Mouse (Mus musculus) gastrocnemius, postnatal 25 days (tissue): Measurements from ENCODE around the gene Gfpt2. TPM values are rescaled to one million over a fixed set of nuclear protein-coding genes. Genes with fewer than 3 reads are reported as not detected.
"Not testable (repeated sequence)": the region's sequence is repeated elsewhere in the genome, so short reads cannot be mapped to it uniquely, and the experiment has no call there.

Source experiments
- DNase-seq: peaks from one replicate; pipeline ENCODE4 v3.0.0; 2022
- long read RNA-seq, 2 experiments: library from polyadenylated mRNA; stranded (forward); transcript quantifications; one replicate each; pipeline ENCODE4 v2.0.0; 2021
- total RNA-seq, 2 experiments: library from RNA; stranded (reverse); gene quantifications; 1 replicate in 1 of 2; 2 replicates in 1 of 2; pipeline ENCODE4 v1.2.3; 2021

Gfpt2 gene
- 1 to 10 TPM; 5.5 to 6.5 TPM for total RNA-seq
- long read RNA-seq, experiment 1, partial matches to known transcripts, result 0 of 3 reads
- long read RNA-seq, experiment 1, other reads (novel, unspliced or antisense), result 1 of 3 reads
- long read RNA-seq, experiment 2, transcript Gfpt2-201 (19 exons, 2,947 nt), result major isoform, 10 of 14 reads
- long read RNA-seq, experiment 2, partial matches to known transcripts, result 0 of 14 reads
- long read RNA-seq, experiment 2, other reads (novel, unspliced or antisense), result 4 of 14 reads

- DNase-seq, result peak; percentile 85
Observed at GRCm38 (mm10) chr11:49793619-49794341, at the start of gene Gfpt2. Gene Gfpt2 (plus strand): TSS chr11:49794178.

DNA sequence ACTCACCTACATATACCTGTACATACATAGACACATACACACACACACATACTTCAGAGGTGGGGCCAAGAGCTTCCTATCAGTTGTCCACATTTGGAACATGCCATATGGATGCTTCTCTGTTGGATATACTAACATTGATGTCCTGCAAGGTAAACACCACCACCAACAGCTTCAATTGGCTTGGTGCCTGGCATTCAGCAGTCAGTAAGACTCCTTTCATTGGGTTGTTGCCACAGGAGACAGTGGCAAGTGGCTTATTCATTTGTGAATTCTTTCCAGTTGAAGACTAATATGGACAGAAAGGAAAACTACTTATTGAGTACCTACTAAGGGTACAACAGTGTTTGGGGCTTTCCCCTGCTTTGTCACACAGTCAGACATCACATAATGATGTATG lies 49.0 kb upstream of the Gfpt2 start:
- no peak for DNase-seq

DNA sequence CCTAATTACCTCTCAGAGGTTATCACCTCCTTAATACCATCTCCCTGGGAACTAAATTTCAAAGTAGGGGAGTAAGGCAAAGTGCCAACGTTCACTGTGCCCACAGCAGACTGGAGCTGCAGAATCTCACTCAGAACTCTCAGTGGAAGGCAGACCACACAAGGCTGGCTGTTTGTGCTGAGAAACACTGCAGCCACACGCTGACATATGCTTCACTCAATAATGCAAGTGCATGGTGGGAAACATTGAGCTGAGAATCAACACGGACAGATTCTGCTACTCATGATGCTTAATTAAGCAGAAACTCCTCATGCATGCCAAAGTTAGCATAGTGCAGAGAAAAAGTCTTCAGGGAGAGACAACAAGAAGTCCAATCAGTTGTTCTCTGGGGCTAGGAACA lies 48.1 kb upstream of the Gfpt2 start:
- no peak for DNase-seq

- DNase-seq, result no peak
Observed at GRCm38 (mm10) chr11:49746756-49747155, 47.2 kb upstream of the Gfpt2 start.

DNA sequence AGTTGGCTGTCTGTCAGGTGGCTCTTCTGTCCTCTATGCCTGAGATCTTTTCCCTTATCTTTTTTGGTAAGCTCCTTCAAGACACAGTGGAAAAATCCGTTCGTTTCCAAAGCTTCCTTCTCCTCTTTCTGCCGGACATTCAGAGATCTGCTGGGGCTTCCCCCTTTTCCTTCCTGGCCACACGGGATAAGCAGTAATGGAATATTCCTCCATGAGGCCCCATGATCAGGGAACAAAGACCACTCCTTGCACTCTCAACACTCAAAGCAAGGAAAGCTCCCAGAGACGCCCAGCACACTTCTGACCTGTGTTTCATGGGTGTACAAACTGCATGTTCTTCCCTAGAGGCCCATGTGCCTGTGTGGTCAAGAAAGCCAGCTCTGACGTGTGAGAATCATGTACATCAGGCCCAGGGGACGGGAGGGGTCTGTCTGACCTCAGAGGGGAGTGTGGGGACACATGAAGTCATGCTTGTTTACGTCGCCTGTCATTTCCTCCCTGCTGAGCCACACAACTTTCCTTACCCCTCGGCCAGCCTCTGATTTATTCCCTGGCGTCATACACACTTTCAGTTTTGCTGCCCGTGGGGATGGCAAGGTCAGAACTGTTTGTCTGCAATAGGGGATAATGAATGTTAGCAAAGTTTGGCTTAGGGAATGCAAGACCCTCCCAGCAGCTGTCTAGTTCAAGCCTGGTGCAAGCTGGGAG lies 38.9 kb upstream of the Gfpt2 start:
- DNase-seq, result peak; percentile 64

- no peak for DNase-seq
Observed at GRCm38 (mm10) chr11:49758096-49758495, 35.9 kb upstream of the Gfpt2 start.

DNA sequence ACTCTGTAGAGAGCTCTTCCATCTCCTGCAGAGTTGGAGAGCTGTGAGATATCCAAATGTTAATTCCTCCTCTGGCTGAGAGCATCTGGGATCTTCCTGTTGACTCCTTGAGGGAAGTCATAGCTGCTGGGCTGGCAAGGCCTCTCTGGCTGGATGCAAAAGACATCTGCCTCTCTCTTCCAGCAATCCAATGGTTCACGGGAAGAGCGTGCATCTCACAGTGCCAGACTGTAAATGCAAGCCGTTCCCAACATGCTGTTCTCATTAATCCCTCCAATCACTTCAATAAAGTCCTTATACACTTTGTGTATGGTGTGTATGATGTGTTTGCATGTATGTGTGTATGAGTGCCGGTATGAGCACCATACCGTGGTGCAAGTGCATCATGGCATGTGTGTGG lies 32.8 kb upstream of the Gfpt2 start:
- peak; percentile 31 for DNase-seq

DNA sequence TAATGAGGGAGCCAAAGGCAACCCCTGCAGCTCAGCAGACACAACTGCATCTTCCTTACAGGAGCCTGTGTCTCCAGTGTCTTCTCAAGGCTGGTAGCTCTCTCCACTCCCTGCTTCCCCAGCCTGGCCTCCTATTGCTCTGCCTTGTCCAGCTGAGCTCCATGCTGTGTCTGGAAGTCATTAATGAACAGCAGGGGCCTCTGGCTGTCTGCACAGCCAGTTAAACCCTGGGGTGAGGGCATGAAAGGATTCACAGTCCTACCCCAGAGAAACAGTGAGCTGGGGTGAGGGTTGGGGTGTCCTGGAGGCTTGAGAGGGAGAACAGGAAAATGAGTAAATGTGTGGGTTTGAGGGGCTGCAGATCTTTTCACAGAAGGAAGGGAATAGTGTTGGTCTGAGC lies 30.4 kb upstream of the Gfpt2 start:
- peak; percentile 31 for DNase-seq

GRCm38 (mm10) chr11:49764023-49764422 lies 30.0 kb upstream of the Gfpt2 start:
- DNase-seq, result no peak

DNA sequence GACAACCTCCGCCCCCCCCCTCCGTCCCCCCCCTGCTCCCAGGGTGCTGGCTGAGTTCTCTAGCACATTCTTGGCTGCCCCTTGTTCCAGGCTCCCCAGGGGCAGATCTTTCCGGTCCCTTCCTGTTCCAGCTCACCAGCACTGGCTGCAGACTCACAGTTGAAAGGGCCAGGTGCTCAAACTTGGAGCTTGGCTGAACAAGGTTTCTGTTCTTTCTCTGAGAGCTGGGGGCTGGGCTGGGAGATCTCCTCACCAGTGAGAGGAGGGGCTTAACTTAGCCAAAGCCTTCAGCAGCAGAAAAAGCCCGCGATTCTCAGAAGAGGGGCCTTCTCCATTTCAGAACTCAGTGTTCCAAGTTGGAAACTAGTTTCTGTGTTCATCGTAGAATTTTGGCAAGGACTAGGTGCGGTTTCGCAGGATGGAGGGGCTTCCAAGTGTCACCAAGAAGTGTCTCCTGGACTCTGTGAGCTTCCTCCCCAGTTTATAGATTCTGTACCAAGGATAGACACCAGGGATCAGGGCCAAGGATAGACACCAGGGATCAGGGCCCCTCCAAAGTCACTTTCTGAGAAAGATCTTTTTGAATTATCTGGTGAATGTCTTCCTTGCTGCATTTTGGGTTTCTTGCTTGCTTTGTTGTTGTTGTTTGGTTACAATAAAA lies 29.2 kb upstream of the Gfpt2 start:
- peak; percentile 81 for DNase-seq

- no peak for DNase-seq
Observed at GRCm38 (mm10) chr11:49765377-49766136, 28.4 kb upstream of the Gfpt2 start.

DNA sequence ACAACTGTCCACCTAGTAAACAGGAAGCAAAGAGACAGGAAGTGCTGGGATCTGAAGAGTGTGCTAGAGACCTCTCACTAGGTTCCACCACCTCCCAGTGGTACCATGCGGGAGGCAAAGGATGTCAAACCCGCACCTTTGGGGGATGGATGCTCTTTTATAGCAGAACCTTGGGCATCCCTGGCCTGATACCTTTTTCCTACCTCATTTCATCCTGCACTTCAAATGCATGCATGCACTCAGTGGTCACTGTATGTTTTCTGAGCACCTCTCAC lies 27.9 kb upstream of the Gfpt2 start:
- no peak for DNase-seq

DNA sequence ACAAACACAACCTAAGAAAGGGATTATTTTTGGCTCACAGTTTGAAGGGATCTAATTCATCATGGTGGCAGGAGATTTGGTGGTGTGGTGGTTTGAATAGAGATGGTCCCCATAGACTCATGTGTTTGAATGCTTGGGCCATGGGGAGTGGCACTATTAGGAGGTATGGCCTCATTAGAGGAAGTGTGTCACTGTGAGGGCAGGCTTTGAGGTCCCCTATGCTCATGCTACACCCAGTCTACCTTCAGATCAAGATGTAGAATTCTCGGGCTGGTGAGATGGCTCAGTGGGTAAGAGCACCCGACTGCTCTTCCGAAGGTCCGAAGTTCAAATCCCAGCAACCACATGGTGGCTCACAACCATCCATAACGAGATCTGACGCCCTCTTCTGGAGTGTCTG lies 26.5 kb upstream of the Gfpt2 start:
- DNase-seq, result not testable (repeated sequence)

- DNase-seq, result no peak
Observed at GRCm38 (mm10) chr11:49768781-49769180, 25.2 kb upstream of the Gfpt2 start.

GRCm38 (mm10) chr11:49770676-49771550 lies 23.1 kb upstream of the Gfpt2 start:
- DNase-seq, result no peak

GRCm38 (mm10) chr11:49772251-49772650 lies 21.7 kb upstream of the Gfpt2 start:
- DNase-seq, result no peak

- DNase-seq, result no peak
Observed at GRCm38 (mm10) chr11:49774894-49775293, 19.1 kb upstream of the Gfpt2 start.

- DNase-seq, result peak; percentile 38
Observed at GRCm38 (mm10) chr11:49778844-49779243, 15.1 kb upstream of the Gfpt2 start.

GRCm38 (mm10) chr11:49780161-49780817 lies 13.7 kb upstream of the Gfpt2 start:
- no peak for DNase-seq

GRCm38 (mm10) chr11:49781833-49782399 lies 12.1 kb upstream of the Gfpt2 start:
- no peak for DNase-seq
